Mouse (Mus musculus) myocyte (in vitro differentiated cells): ENCODE results near the gene Timm13. TPM values are rescaled to one million over a fixed set of nuclear protein-coding genes. Genes with fewer than 3 reads are reported as not detected.

Experiments used
- H3K27me3 ChIP-seq: one replicate; pipeline ENCODE4 v1.6.1; 2011; ENCODE audit not compliant: control insufficient read depth, insufficient read depth, insufficient read length
- H3K36me3 ChIP-seq: one replicate; pipeline ENCODE4 v1.6.1; 2011; ENCODE audit not compliant: control insufficient read depth, insufficient read depth
- H3K4me2 ChIP-seq: one replicate; pipeline ENCODE4 v1.6.1; 2011; ENCODE audit warnings: low read depth, control low read depth
- H3K4me3 ChIP-seq: one replicate; pipeline ENCODE4 v1.5.1; 2011; ENCODE audit warnings: mild to moderate bottlenecking, control low read depth, moderate library complexity
- H3K79me2 ChIP-seq: one replicate; pipeline ENCODE4 v1.6.1; 2011; ENCODE audit not compliant: control insufficient read depth, insufficient read depth
- H3ac ChIP-seq: one replicate; pipeline ENCODE4 v1.6.1; 2011; ENCODE audit not compliant: control insufficient read depth, insufficient read length
- CEBPB ChIP-seq: IDR thresholded peaks from 2 replicates; pipeline ENCODE4 v1.6.1; 2011; ENCODE audit warnings: mild to moderate bottlenecking, moderate library complexity; ENCODE audit not compliant: poor library complexity, insufficient read depth, severe bottlenecking
- E2F4 ChIP-seq: IDR thresholded peaks from one replicate; pipeline ENCODE4 v1.6.1; 2011; ENCODE audit warnings: mild to moderate bottlenecking, control low read depth, moderate library complexity; ENCODE audit not compliant: insufficient read depth
- MAX ChIP-seq: IDR thresholded peaks from one replicate; pipeline ENCODE4 v1.6.1; 2011; ENCODE audit warnings: low read depth, mild to moderate bottlenecking, control low read depth
- MYOD1 ChIP-seq, 3 experiments: IDR thresholded peaks; one replicate each; pipeline ENCODE4 v1.6.1; 2011; ENCODE audit warnings: control low read depth in 2 of 3, low read depth in 2 of 3, mild to moderate bottlenecking in 2 of 3, moderate library complexity in 1 of 3; ENCODE audit not compliant: insufficient read length in 2 of 3, control insufficient read depth in 1 of 3
- MYOG ChIP-seq, 3 experiments: IDR thresholded peaks; one replicate each; pipeline ENCODE4 v1.6.1; 2011; ENCODE audit warnings: control low read depth in 2 of 3, low read depth in 2 of 3, mild to moderate bottlenecking in 2 of 3; ENCODE audit not compliant: insufficient read length in 2 of 3, control insufficient read depth in 1 of 3, insufficient read depth in 1 of 3
- POLR2A ChIP-seq: IDR thresholded peaks from one replicate; pipeline ENCODE4 v1.6.1; 2011; ENCODE audit warnings: low read depth, mild to moderate bottlenecking, control low read depth, moderate library complexity; ENCODE audit not compliant: insufficient read length
- POLR2AphosphoS2 ChIP-seq: IDR thresholded peaks from one replicate; pipeline ENCODE4 v1.6.1; 2011; ENCODE audit warnings: low read depth, control low read depth; ENCODE audit not compliant: insufficient read length
- REST ChIP-seq: IDR thresholded peaks from one replicate; pipeline ENCODE4 v1.6.1; 2011; ENCODE audit warnings: mild to moderate bottlenecking, control low read depth, moderate library complexity; ENCODE audit not compliant: insufficient read depth, insufficient read length
- SRF ChIP-seq: IDR thresholded peaks from one replicate; pipeline ENCODE4 v1.6.1; 2011; ENCODE audit warnings: low read depth; ENCODE audit not compliant: control insufficient read depth, insufficient read length
- TCF12 ChIP-seq: IDR thresholded peaks from one replicate; pipeline ENCODE4 v1.6.1; 2011; ENCODE audit warnings: mild to moderate bottlenecking, control low read depth; ENCODE audit not compliant: poor library complexity, insufficient read depth, severe bottlenecking
- TCF3 ChIP-seq: IDR thresholded peaks from one replicate; pipeline ENCODE4 v1.6.1; 2011; ENCODE audit warnings: low read depth, control low read depth; ENCODE audit not compliant: insufficient read length
- USF1 ChIP-seq: IDR thresholded peaks from one replicate; pipeline ENCODE4 v1.6.1; 2011; ENCODE audit warnings: low read depth, mild to moderate bottlenecking, control low read depth, moderate library complexity
- polyA plus RNA-seq: library from polyadenylated mRNA; unstranded; fragments of >200 nt; fragmentation: generic; extraction: Trizol; gene quantifications from one replicate; pipeline ENCODE4 v1.2.1, GENCODE M21; 2012; ENCODE audit warnings: missing spikeins

Timm13 gene
- polyA plus RNA-seq, 1 experiment, result 225 TPM

DNA sequence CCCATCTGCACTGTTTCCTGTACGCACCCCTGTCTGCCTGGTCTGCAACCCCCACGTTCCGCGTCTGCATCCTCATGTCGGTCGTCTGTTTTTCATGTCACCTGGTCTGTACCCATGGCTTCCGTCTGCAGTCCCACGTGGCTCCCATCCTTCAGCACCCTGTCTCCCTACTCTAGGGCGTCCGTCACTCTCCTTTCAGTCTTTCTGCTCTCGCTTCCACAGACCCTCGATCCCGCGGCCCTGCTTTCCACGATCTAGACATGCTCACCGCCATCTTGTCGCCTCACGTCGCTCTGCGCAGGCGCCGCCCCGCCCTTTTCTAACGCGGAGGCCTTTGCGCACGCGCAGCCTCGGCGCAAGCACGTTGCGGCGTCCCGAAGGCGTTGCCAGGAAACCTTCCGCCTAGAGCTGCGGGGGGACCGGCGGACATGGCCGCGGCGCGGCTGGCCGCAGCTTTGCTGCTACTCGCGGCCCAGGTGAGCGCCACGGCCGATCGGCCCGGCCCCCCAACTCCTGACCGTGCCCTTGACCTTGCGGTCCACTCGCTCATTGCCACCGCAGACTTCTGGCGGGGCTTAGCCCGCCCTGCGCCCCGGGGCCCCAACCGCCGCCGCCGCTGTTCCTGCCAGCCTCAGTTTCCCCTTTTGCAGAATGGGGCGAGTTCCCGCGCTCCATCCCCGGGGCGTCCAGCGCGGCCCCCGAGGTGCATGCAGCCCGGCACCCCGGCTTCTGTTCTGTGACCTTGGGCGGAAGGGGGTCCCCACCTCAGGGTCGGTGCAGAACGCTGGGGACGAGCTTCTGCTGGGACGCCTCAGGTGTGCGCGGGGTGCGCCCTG, 45.6 kb downstream of the Timm13 start, which contains the start of the genes Lsm7 and Sppl2b:
Gene Lsm7, minus strand, starts transcription at position 297 of the 836 bp plus-strand sequence.
Gene Sppl2b, plus strand, starts transcription at position 363 of the 836 bp plus-strand sequence.
- H3K4me3 ChIP-seq, result peak within 1 kb of the TSS; percentile 74
- no peaks in the 10 kb centered on the region for H3K36me3 ChIP-seq
- peaks cover 24% of the 10 kb centered on the region for H3K79me2 ChIP-seq
- peak within 1 kb of the TSS; percentile 93 for H3K4me2 ChIP-seq
- TF ChIP-seq USF1 (no peak), POLR2A (peak; percentile 83), CEBPB (no peak), MAX (no peak), MYOD1 (IDR thresholded peaks at IDR 0.05; ENCODE audit: control insufficient read depth in 1 of 3, insufficient read length in 2 of 3, low read depth in 2 of 3) (peak in 1 of 3 experiments; percentile 39), POLR2AphosphoS2 (peak; percentile 84), E2F4 (no peak), TCF3 (no peak), TCF12 (no peak), MYOG (IDR thresholded peaks at IDR 0.05; ENCODE audit: control insufficient read depth in 1 of 3, insufficient read depth in 1 of 3, insufficient read length in 2 of 3, low read depth in 2 of 3) (no peak), SRF (no peak), REST (no peak)
- no peaks in the 10 kb centered on the region for H3K27me3 ChIP-seq
- peak within 1 kb of the TSS; percentile 49 for H3ac ChIP-seq

Other genes starting within 250 kb of the Timm13 start
- gene Btbd2, start 243.9 kb downstream of the Timm13 start, polyA plus RNA-seq, result 55.9 TPM
- 119 TPM for gene Mknk2, start 222.9 kb downstream of the Timm13 start, polyA plus RNA-seq
- 25.1 TPM for gene Mob3a, start 199.0 kb downstream of the Timm13 start, polyA plus RNA-seq
- 1.9 TPM for gene Izumo4, start 198.8 kb downstream of the Timm13 start, polyA plus RNA-seq
- 68.0 TPM for gene Ap3d1, start 158.7 kb downstream of the Timm13 start, polyA plus RNA-seq
- 20.6 TPM for gene Dot1l, start 145.8 kb downstream of the Timm13 start, polyA plus RNA-seq
- gene Sf3a2, start 102.8 kb downstream of the Timm13 start, polyA plus RNA-seq, result 93.1 TPM
- gene Plekhj1, start 102.3 kb downstream of the Timm13 start, polyA plus RNA-seq, result 69.6 TPM
- 0.76 TPM for gene Amh, start 95.7 kb downstream of the Timm13 start, polyA plus RNA-seq
- 343 TPM for gene Jsrp1, start 87.5 kb downstream of the Timm13 start, polyA plus RNA-seq
- gene Oaz1, start 74.3 kb downstream of the Timm13 start, polyA plus RNA-seq, result 1,349 TPM
- 0.05 TPM for gene Lingo3, start 56.9 kb downstream of the Timm13 start, polyA plus RNA-seq
- 150 TPM for gene Lsm7, start 45.8 kb downstream of the Timm13 start, polyA plus RNA-seq
- gene Sppl2b, start 45.7 kb downstream of the Timm13 start, polyA plus RNA-seq, result 31.0 TPM
- gene Tmprss9, start 29.1 kb downstream of the Timm13 start, polyA plus RNA-seq, result 0.05 TPM
- 65.2 TPM for gene Lmnb2, start 17.3 kb upstream of the Timm13 start, polyA plus RNA-seq
- 52.2 TPM for gene Gadd45b, start 29.1 kb upstream of the Timm13 start, polyA plus RNA-seq
- 0.47 TPM for gene Gng7, start 114.0 kb upstream of the Timm13 start, polyA plus RNA-seq
- gene Diras1, start 124.7 kb upstream of the Timm13 start, polyA plus RNA-seq, result 0.42 TPM
- 21.8 TPM for gene Slc39a3, start 136.5 kb upstream of the Timm13 start, polyA plus RNA-seq
- gene Sgta, start 159.2 kb upstream of the Timm13 start, polyA plus RNA-seq, result 192 TPM
- gene Thop1, start 169.1 kb upstream of the Timm13 start, polyA plus RNA-seq, result 139 TPM
- gene Creb3l3, start 197.9 kb upstream of the Timm13 start, polyA plus RNA-seq, result 0.14 TPM
- 126 TPM for gene Map2k2, start 204.9 kb upstream of the Timm13 start, polyA plus RNA-seq
- gene Zbtb7a, start 234.3 kb upstream of the Timm13 start, polyA plus RNA-seq, result 26.1 TPM